Mouse (Mus musculus) midbrain, embryonic 14.5 days (tissue): ENCODE measurements around the gene Prdx3. TPM values are rescaled to one million over a fixed set of nuclear protein-coding genes. Genes with fewer than 3 reads are reported as not detected.
"Not testable (repeated sequence)": the region's sequence is repeated elsewhere in the genome, so short reads cannot be mapped to it uniquely, and the experiment has no call there.

ENCODE experiments used
- ATAC-seq: fragments of 200-750 bp; cut with Nextera tagmentation; 2 replicates; pipeline ENCODE4 v1.8.0; 2017; ENCODE audit warnings: moderate number of reproducible peaks, moderate library complexity; ENCODE audit not compliant: low FRiP score, low TSS enrichment
- DNase-seq: peaks from one replicate; pipeline ENCODE4 v3.0.0-alpha.2; 2015
- H3K27ac ChIP-seq: fragments of 300-500 bp; sonication (generic); replicated peaks from 2 replicates; pipeline ENCODE4 v1.5.1; 2014; ENCODE audit warnings: mild to moderate bottlenecking, low read depth, low read length, moderate library complexity
- H3K27me3 ChIP-seq: fragments of 300-500 bp; sonication (generic); 2 replicates; pipeline ENCODE4 v1.6.1; 2014; ENCODE audit warnings: low read length, control low read depth, mixed read lengths; ENCODE audit not compliant: control insufficient read depth, insufficient read depth
- H3K36me3 ChIP-seq: fragments of 300-500 bp; sonication (generic); 2 replicates; pipeline ENCODE4 v1.6.1; 2014; ENCODE audit warnings: low read length, control low read depth; ENCODE audit not compliant: control insufficient read depth, insufficient read depth
- H3K4me1 ChIP-seq: fragments of 300-500 bp; sonication (generic); 2 replicates; pipeline ENCODE4 v1.6.1; 2014; ENCODE audit warnings: mild to moderate bottlenecking, antibody characterized with exemption, low read length, control low read depth; ENCODE audit not compliant: control insufficient read depth, insufficient read depth
- H3K4me2 ChIP-seq: fragments of 300-500 bp; sonication (generic); 2 replicates; pipeline ENCODE4 v1.6.1; 2014; ENCODE audit warnings: mild to moderate bottlenecking, low read length, moderate library complexity
- H3K4me3 ChIP-seq: fragments of 300-500 bp; sonication (generic); replicated peaks from 2 replicates; pipeline ENCODE4 v1.5.1; 2014; ENCODE audit warnings: low read depth, low read length
- H3K9ac ChIP-seq: fragments of 300-500 bp; sonication (generic); replicated peaks from 2 replicates; pipeline ENCODE4 v1.6.1; 2014; ENCODE audit warnings: mild to moderate bottlenecking, low read length, moderate library complexity
- H3K9me3 ChIP-seq: fragments of 300-500 bp; sonication (generic); 2 replicates; pipeline ENCODE4 v1.6.1; 2016; ENCODE audit warnings: low read length, control low read depth, mixed read lengths; ENCODE audit not compliant: control insufficient read depth
- WGBS: fragments of 180-500 bp; shearing (Covaris S2); extraction: QIAGEN DNeasy Blood & Tissue Kit; methylation state at CpG from one replicate; pipeline ENCODE4 v1.1.7; 2014; 5-methylcytosine and 5-hydroxymethylcytosine counted together
- polyA plus RNA-seq: library from polyadenylated mRNA; unstranded; fragments of >200 nt; fragmentation: Nextera tagmentation; extraction: Ambion mirVana; gene quantifications from 2 replicates; pipeline ENCODE4 v1.2.1, GENCODE M21; 2014

Prdx3 gene
- polyA plus RNA-seq, 1 experiment from 2014 or later = 105 TPM

DNA sequence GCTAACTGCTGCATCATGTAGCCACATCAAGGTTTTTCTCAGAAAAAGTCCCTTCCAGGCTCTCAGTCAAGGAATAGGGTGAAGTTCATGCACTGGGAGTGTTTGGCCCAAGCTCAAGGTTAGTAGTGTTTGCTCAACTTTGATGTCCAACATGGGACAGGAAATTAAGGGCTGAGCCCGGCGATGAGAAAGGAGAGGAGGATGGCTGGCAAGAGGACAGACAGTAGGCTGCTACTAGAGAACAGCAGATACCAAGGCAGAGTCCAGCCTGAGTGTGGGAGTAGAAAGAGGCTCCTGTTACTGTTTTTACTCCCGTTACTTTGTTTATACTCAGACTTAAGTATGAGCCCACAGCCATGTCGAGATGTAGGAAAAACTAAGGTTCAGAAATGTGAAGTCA is 855 bp downstream of the Prdx3 start:
- H3K9ac ChIP-seq = no peak overlapping the region; the same call in 1 of the 2 replicates
- peak overlapping the region; percentile 45 for H3K4me3 ChIP-seq
- H3K9me3 ChIP-seq = no peaks in the 10 kb centered on the region
- no peak overlapping the region for H3K27ac ChIP-seq
- H3K27me3 ChIP-seq = no peaks in the 10 kb centered on the region
- peak overlapping the region; percentile 54 for H3K4me2 ChIP-seq
- ATAC-seq = no peak
- peaks cover 3% of the 10 kb centered on the region for H3K4me1 ChIP-seq
- DNase-seq = no peak
- 46% methylated on average over 4 of the region's 4 CpGs for WGBS
- H3K36me3 ChIP-seq = peaks cover 14% of the 10 kb centered on the region

DNA sequence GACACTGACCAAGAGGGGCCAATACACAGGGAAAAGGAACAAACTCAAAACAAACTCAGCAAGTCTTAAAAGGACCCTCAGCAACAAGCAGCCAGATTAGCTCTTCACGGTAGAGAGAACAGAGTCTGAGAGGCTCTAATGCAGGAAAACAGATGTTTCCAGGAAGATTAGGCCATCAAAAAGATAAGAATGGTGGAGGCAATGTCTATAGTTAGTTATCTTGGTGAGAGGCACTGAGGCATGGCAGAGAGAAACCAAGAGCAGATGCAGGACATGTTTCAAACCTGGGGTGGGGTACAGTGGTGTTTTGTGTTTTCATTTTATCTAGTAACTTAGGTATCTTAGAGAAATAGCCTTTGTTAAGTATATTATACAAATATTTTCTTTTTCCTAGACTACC is 2.1 kb downstream of the Prdx3 start:
- DNase-seq (no peak), ATAC-seq (no peak)
- Histone ChIP-seq H3K9ac (no peak overlapping the region), H3K4me2 (no peak overlapping the region), H3K27ac (no peak overlapping the region), H3K36me3 (peaks cover 14% of the 10 kb centered on the region), H3K4me1 (peaks cover 3% of the 10 kb centered on the region), H3K4me3 (no peak overlapping the region), H3K9me3 (no peaks in the 10 kb centered on the region), H3K27me3 (no peaks in the 10 kb centered on the region)
- 3% methylated on average over 1 of the region's 1 CpGs for WGBS

- Histone ChIP-seq H3K4me3 (no peak overlapping the region), H3K9ac (no peak overlapping the region), H3K27ac (no peak overlapping the region), H3K36me3 (peaks cover 14% of the 10 kb centered on the region), H3K4me2 (no peak overlapping the region), H3K9me3 (no peaks in the 10 kb centered on the region), H3K4me1 (peaks cover 3% of the 10 kb centered on the region), H3K27me3 (no peaks in the 10 kb centered on the region)
- DNase-seq (no peak), ATAC-seq (no peak)
- WGBS = 90% methylated on average over 5 of the region's 5 CpGs
Observed at GRCm38 (mm10) chr19:60871366-60871765, 3.0 kb downstream of the Prdx3 start.

DNA sequence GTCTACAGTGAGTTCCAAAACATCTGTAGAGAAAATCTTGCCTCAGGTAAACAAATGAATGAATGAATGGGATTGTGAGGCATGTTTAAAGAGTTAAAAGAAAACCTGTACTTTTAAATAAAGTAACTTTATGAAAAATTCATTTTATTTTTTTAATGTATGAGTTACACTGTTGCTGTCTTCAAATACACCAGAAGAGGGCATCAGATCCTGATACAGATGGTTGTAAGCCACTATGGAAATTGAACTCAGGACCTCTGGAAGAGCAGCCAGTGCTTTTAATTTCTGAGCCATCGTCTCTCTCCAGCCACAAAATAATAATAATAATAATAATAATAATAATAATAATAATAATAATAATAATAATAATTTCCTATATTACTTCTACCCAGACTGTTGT is 3.9 kb downstream of the Prdx3 start:
- Histone ChIP-seq H3K9ac (no peak overlapping the region), H3K4me1 (peaks cover 3% of the 10 kb centered on the region), H3K4me3 (no peak overlapping the region), H3K9me3 (no peaks in the 10 kb centered on the region), H3K36me3 (peaks cover 14% of the 10 kb centered on the region), H3K27ac (no peak overlapping the region), H3K4me2 (no peak overlapping the region), H3K27me3 (no peaks in the 10 kb centered on the region)
- ATAC-seq (no peak), DNase-seq (no peak)
- WGBS = 94% methylated on average over 1 of the region's 1 CpGs

GRCm38 (mm10) chr19:60866169-60866568 is 8.2 kb downstream of the Prdx3 start:
- not testable (repeated sequence) for ATAC-seq, DNase-seq, H3K4me3 ChIP-seq, H3K4me2 ChIP-seq, H3K27me3 ChIP-seq, H3K4me1 ChIP-seq, H3K9me3 ChIP-seq, H3K27ac ChIP-seq, H3K9ac ChIP-seq
- peaks cover 18% of the 10 kb centered on the region for H3K36me3 ChIP-seq
- WGBS = 94% methylated on average over 4 of the region's 4 CpGs

DNA sequence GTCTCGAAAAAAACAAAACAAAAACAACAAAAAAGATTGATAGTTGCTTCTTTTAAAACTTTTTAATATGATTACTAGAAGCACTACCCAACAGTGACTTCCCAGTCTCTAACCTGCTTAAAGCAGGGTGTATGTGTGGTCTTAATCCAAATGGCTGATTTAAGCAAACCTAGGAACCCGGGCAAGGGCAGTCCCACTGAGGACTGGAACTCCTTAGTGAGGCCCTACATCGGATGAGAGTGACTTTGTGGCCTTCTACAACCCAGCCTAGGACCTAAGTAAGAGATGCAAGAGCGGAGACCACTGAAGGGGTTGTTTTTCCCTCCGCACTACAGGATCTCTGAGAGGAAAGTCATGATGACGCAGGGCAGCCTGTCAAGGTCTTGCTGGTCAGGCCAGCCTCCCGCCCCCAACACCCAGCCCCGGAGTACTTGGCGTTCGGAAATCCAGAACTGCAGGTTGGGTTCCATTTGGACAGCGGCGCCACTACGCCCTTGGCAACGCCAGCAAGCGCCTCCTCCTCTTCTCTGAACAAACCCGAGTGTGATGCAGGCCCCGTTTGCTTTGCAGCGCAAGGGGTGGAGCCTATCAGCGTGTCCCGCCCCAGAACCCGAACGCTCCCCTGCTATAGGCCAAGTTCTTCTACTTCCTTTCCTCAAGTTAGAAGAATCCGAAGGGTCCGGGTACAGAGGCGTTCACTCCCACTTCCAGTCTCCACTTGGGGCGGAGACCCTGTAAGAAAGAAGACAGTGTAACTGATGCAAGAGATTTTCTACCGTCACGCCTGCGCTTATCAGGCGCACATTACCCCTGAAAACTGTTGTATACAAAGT is 13.3 kb downstream of the Prdx3 start, which contains the start of gene Sfxn4:
Gene Sfxn4 (minus strand): TSS at position 612 of the 833 bp plus-strand sequence.
- 0 out of 2 replicates have a peak, but pooled peaks cover 4% of the 10 kb centered on the region for H3K36me3 ChIP-seq
- peak within 1 kb of the TSS; percentile 53 for H3K4me3 ChIP-seq
- ATAC-seq (peak; percentile 97), DNase-seq (peak; percentile 91)
- 3% methylated on average over 30 of the region's 30 CpGs for WGBS
- no peaks in the 10 kb centered on the region for H3K9me3 ChIP-seq
- H3K4me1 ChIP-seq = 0 out of 2 replicates have a peak, but pooled peaks cover 3% of the 10 kb centered on the region
- H3K9ac ChIP-seq = peak within 1 kb of the TSS; percentile 65
- peak within 1 kb of the TSS; percentile 66 for H3K27ac ChIP-seq
- H3K27me3 ChIP-seq = no peaks in the 10 kb centered on the region
- peak within 1 kb of the TSS; percentile 67 for H3K4me2 ChIP-seq

- Histone ChIP-seq H3K4me3 (no peak overlapping the region), H3K27me3 (no peaks in the 10 kb centered on the region), H3K9ac (no peak overlapping the region), H3K4me2 (no peak overlapping the region), H3K9me3 (no peaks in the 10 kb centered on the region), H3K4me1 (no peaks in the 10 kb centered on the region), H3K27ac (no peak overlapping the region), H3K36me3 (peaks cover 35% of the 10 kb centered on the region)
- DNase-seq = no peak
- no peak for ATAC-seq
Observed at GRCm38 (mm10) chr19:60845731-60846130, 28.6 kb downstream of the Prdx3 start.

- no peaks in the 10 kb centered on the region for H3K9me3 ChIP-seq
- H3K4me2 ChIP-seq = no peak overlapping the region
- H3K4me3 ChIP-seq = no peak overlapping the region
- H3K36me3 ChIP-seq = peaks cover 47% of the 10 kb centered on the region
- no peak overlapping the region for H3K9ac ChIP-seq
- ATAC-seq = no peak
- H3K27me3 ChIP-seq = no peaks in the 10 kb centered on the region
- DNase-seq = no peak
- H3K27ac ChIP-seq = no peak overlapping the region
- H3K4me1 ChIP-seq = no peaks in the 10 kb centered on the region
Observed at GRCm38 (mm10) chr19:60843324-60843723, 31.0 kb downstream of the Prdx3 start.

DNA sequence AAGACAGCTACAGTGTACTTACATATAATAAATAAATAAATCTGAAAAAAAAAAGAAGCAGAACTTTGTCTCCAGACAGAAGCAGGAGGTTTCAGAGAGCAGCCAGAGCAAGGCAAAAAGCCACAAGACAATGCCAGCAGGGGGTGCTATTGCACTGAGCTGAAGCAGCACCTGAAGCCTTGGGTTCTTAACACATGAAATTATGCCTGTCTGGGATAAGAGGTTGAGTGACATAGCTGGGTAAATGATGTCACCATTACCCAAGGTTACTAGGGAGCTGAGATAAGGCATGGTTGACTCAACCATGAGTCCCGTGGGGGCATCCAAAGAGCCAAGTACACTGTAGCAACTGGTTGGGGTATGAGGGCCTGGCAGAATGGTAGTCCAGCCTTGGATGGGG is 36.6 kb downstream of the Prdx3 start:
- Histone ChIP-seq H3K36me3 (peaks cover 77% of the 10 kb centered on the region), H3K27ac (no peak overlapping the region), H3K4me1 (no peaks in the 10 kb centered on the region), H3K27me3 (no peaks in the 10 kb centered on the region), H3K9me3 (no peaks in the 10 kb centered on the region), H3K4me3 (no peak overlapping the region), H3K9ac (no peak overlapping the region), H3K4me2 (no peak overlapping the region)
- 86% methylated on average over 1 of the region's 1 CpGs for WGBS
- ATAC-seq (no peak), DNase-seq (peak; percentile 88)
